Mouse (Mus musculus): Measurements from ENCODE around the gene Gm11127. TPM values are rescaled to one million over a fixed set of nuclear protein-coding genes. Genes with fewer than 3 reads are reported as not detected.
"Not testable (repeated sequence)": the region's sequence is repeated elsewhere in the genome, so short reads cannot be mapped to it uniquely, and the experiment has no call there.

Gene Gm11127
- polyA plus RNA-seq, 1 experiment from 2014 or later = not detected

GRCm38 (mm10) chr17:36035010-36035638 is 23.0 kb downstream of the Gm11127 start:
- H3K27ac ChIP-seq (ENCODE audit: low read depth, low read length); H3K36me3 ChIP-seq (ENCODE audit: control insufficient read depth, insufficient read depth, low read length); H3K4me3 ChIP-seq (ENCODE audit: low read depth, low read length); H3K27me3 ChIP-seq (ENCODE audit: control insufficient read depth, insufficient read depth, low read length); H3K9ac ChIP-seq (ENCODE audit: low read length); H3K4me2 ChIP-seq; H3K4me1 ChIP-seq (ENCODE audit: control insufficient read depth, insufficient read depth, low read length); ATAC-seq (ENCODE audit: low FRiP score); H3K9me3 ChIP-seq (ENCODE audit: control insufficient read depth, low read length): not testable (repeated sequence)
- WGBS = 36% methylated on average over 3 of the region's 3 CpGs
- DNase-seq (ENCODE audit: low spot score, missing footprints) = peak; percentile 86

GRCm38 (mm10) chr17:36034524-36034923 is 23.6 kb downstream of the Gm11127 start:
- H3K4me2 ChIP-seq; H3K9ac ChIP-seq (ENCODE audit: low read length); H3K36me3 ChIP-seq (ENCODE audit: control insufficient read depth, insufficient read depth, low read length); H3K27me3 ChIP-seq (ENCODE audit: control insufficient read depth, insufficient read depth, low read length); H3K4me1 ChIP-seq (ENCODE audit: control insufficient read depth, insufficient read depth, low read length); ATAC-seq (ENCODE audit: low FRiP score); H3K27ac ChIP-seq (ENCODE audit: low read depth, low read length); H3K4me3 ChIP-seq (ENCODE audit: low read depth, low read length); H3K9me3 ChIP-seq (ENCODE audit: control insufficient read depth, low read length): not testable (repeated sequence)
- 62% methylated on average over 3 of the region's 3 CpGs for WGBS
- peak; percentile 69 for DNase-seq (ENCODE audit: low spot score, missing footprints)

DNA sequence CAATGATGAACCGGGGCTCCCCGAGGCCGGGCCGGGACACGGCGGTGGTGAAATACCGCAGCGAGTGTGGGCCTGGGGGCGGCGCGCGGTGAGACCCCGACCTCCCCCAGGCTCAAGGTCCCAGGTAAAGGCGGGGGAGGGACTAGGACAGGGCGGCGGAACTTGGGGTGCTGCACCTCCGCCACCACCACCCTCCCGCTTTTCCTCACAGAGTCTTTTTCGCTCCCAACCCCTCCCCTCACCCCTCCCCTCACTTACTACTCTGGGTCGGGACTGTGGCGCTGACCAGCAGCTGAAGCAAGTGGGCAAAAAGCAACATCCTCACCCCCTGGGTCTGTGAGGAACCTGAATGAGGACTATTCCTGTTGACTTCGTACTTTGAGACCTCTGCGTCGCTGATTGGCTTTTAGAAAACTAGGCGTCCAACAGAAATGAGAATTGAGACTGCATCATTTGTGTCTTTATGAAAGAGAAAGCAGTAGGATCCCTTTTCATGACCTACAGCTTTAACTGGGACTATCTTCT is 25.8 kb downstream of the Gm11127 start, which contains the start of gene H2-T23:
H2-T23 (minus strand) TSS at position 505 of the 525 bp plus-strand sequence.
- H3K4me2 ChIP-seq = peak within 1 kb of the TSS; percentile 69
- not testable (repeated sequence) for H3K36me3 ChIP-seq (ENCODE audit: control insufficient read depth, insufficient read depth, low read length); H3K9me3 ChIP-seq (ENCODE audit: control insufficient read depth, low read length); H3K27ac ChIP-seq (ENCODE audit: low read depth, low read length); H3K4me1 ChIP-seq (ENCODE audit: control insufficient read depth, insufficient read depth, low read length); H3K27me3 ChIP-seq (ENCODE audit: control insufficient read depth, insufficient read depth, low read length)
- WGBS = 1% methylated on average over 25 of the region's 25 CpGs
- ATAC-seq (ENCODE audit: low FRiP score) (peak; percentile 33; the same call in 1 of the 2 replicates), DNase-seq (ENCODE audit: low spot score, missing footprints) (peak; percentile 88)
- H3K4me3 ChIP-seq (ENCODE audit: low read depth, low read length) = peak within 1 kb of the TSS; percentile 37
- H3K9ac ChIP-seq (ENCODE audit: low read length) = peak within 1 kb of the TSS; percentile 60

GRCm38 (mm10) chr17:36031583-36032331 is 26.4 kb downstream of the Gm11127 start:
- not testable (repeated sequence) for H3K27ac ChIP-seq (ENCODE audit: low read depth, low read length); H3K9me3 ChIP-seq (ENCODE audit: control insufficient read depth, low read length); H3K27me3 ChIP-seq (ENCODE audit: control insufficient read depth, insufficient read depth, low read length); H3K4me1 ChIP-seq (ENCODE audit: control insufficient read depth, insufficient read depth, low read length); H3K36me3 ChIP-seq (ENCODE audit: control insufficient read depth, insufficient read depth, low read length)
- under 1% methylated on average over 40 of the region's 40 CpGs for WGBS
- ATAC-seq (ENCODE audit: low FRiP score) = peak; percentile 74
- H3K9ac ChIP-seq (ENCODE audit: low read length) = peak overlapping the region; percentile 60
- DNase-seq (ENCODE audit: low spot score, missing footprints) = peak; percentile 95
- H3K4me2 ChIP-seq = peak overlapping the region; percentile 69
- H3K4me3 ChIP-seq (ENCODE audit: low read depth, low read length) = peak overlapping the region; percentile 37

GRCm38 (mm10) chr17:36030703-36031582 is 27.2 kb downstream of the Gm11127 start:
- DNase-seq (ENCODE audit: low spot score, missing footprints) (peak; percentile 62), ATAC-seq (ENCODE audit: low FRiP score) (0 out of 2 replicates have a peak, but pooled peaks have one; percentile 15)
- Histone ChIP-seq H3K4me2 (peak overlapping the region; percentile 69), H3K4me3 (ENCODE audit: low read depth, low read length) (peak overlapping the region; percentile 37; the same call in 1 of the 2 replicates), H3K9ac (ENCODE audit: low read length) (peak overlapping the region; percentile 14; the same call in 1 of the 2 replicates)
- H3K36me3 ChIP-seq (ENCODE audit: control insufficient read depth, insufficient read depth, low read length); H3K4me1 ChIP-seq (ENCODE audit: control insufficient read depth, insufficient read depth, low read length); H3K27ac ChIP-seq (ENCODE audit: low read depth, low read length); H3K27me3 ChIP-seq (ENCODE audit: control insufficient read depth, insufficient read depth, low read length); H3K9me3 ChIP-seq (ENCODE audit: control insufficient read depth, low read length): not testable (repeated sequence)
- 49% methylated on average over 7 of the region's 8 CpGs for WGBS

GRCm38 (mm10) chr17:36030046-36030702 is 28.0 kb downstream of the Gm11127 start:
- not testable (repeated sequence) for H3K9ac ChIP-seq (ENCODE audit: low read length); H3K27me3 ChIP-seq (ENCODE audit: control insufficient read depth, insufficient read depth, low read length); H3K4me3 ChIP-seq (ENCODE audit: low read depth, low read length); H3K9me3 ChIP-seq (ENCODE audit: control insufficient read depth, low read length); ATAC-seq (ENCODE audit: low FRiP score); H3K4me1 ChIP-seq (ENCODE audit: control insufficient read depth, insufficient read depth, low read length); H3K36me3 ChIP-seq (ENCODE audit: control insufficient read depth, insufficient read depth, low read length); H3K4me2 ChIP-seq; H3K27ac ChIP-seq (ENCODE audit: low read depth, low read length)
- 74% methylated on average over 2 of the region's 4 CpGs for WGBS
- peak; percentile 72 for DNase-seq (ENCODE audit: low spot score, missing footprints)

- DNase-seq (ENCODE audit: low spot score, missing footprints) (peak; percentile 79), ATAC-seq (ENCODE audit: low FRiP score) (no peak)
- Histone ChIP-seq H3K9ac (ENCODE audit: low read length) (no peak overlapping the region), H3K36me3 (ENCODE audit: control insufficient read depth, insufficient read depth, low read length) (no peaks in the 10 kb centered on the region), H3K9me3 (ENCODE audit: control insufficient read depth, low read length) (no peaks in the 10 kb centered on the region), H3K4me2 (no peak overlapping the region), H3K27ac (ENCODE audit: low read depth, low read length) (no peak overlapping the region), H3K4me3 (ENCODE audit: low read depth, low read length) (no peak overlapping the region), H3K4me1 (ENCODE audit: control insufficient read depth, insufficient read depth, low read length) (no peaks in the 10 kb centered on the region), H3K27me3 (ENCODE audit: control insufficient read depth, insufficient read depth, low read length) (no peaks in the 10 kb centered on the region)
- WGBS = 61% methylated on average over 7 of the region's 7 CpGs
Measured at GRCm38 (mm10) chr17:36028879-36029619, 29.1 kb downstream of the Gm11127 start.

GRCm38 (mm10) chr17:36027663-36028062 is 30.5 kb downstream of the Gm11127 start:
- H3K4me1 ChIP-seq (ENCODE audit: control insufficient read depth, insufficient read depth, low read length) = no peaks in the 10 kb centered on the region
- no peak overlapping the region for H3K4me2 ChIP-seq
- 94% methylated on average over 4 of the region's 4 CpGs for WGBS
- H3K36me3 ChIP-seq (ENCODE audit: control insufficient read depth, insufficient read depth, low read length) = no peaks in the 10 kb centered on the region
- H3K9ac ChIP-seq (ENCODE audit: low read length) = no peak overlapping the region
- H3K27ac ChIP-seq (ENCODE audit: low read depth, low read length) = no peak overlapping the region
- DNase-seq (ENCODE audit: low spot score, missing footprints) (peak; percentile 61), ATAC-seq (ENCODE audit: low FRiP score) (no peak)
- H3K9me3 ChIP-seq (ENCODE audit: control insufficient read depth, low read length) = no peaks in the 10 kb centered on the region
- no peaks in the 10 kb centered on the region for H3K27me3 ChIP-seq (ENCODE audit: control insufficient read depth, insufficient read depth, low read length)
- no peak overlapping the region for H3K4me3 ChIP-seq (ENCODE audit: low read depth, low read length)
